Mouse (Mus musculus): ENCODE measurements around the gene Tmem132a.

- TF ChIP-seq POLR2A (IDR thresholded peaks at IDR 0.05; ENCODE audit: insufficient read depth, low read depth, low read length), result no peak
- no peak for TF ChIP-seq CTCF (IDR thresholded peaks at IDR 0.05)
Observed at GRCm38 (mm10) chr19:10860072-10860497, 9.7 kb downstream of the Tmem132a start.
